Mouse (Mus musculus): ENCODE measurements around the gene Apoo.
"Not testable (repeated sequence)": the region's sequence is repeated elsewhere in the genome, so short reads cannot be mapped to it uniquely, and the experiment has no call there.

Apoo gene

GRCm38 (mm10) chrX:94366670-94367241 is at the start of gene Apoo, which contains the start of gene Fam90a1b:
TSS of gene Apoo (plus strand) at chrX:94367117.
TSS of gene Fam90a1b (minus strand) at chrX:94366777.
- DNase-seq (ENCODE audit: extremely low read depth, low read depth), result peak; percentile 96

GRCm38 (mm10) chrX:94321036-94321902 is 45.6 kb upstream of the Apoo start:
- no peak for DNase-seq (ENCODE audit: extremely low read depth, low read depth)

- not testable (repeated sequence) for DNase-seq (ENCODE audit: extremely low read depth, low read depth)
Measured at GRCm38 (mm10) chrX:94343638-94344037, 23.3 kb upstream of the Apoo start.

- no peak for DNase-seq (ENCODE audit: extremely low read depth, low read depth)
Measured at GRCm38 (mm10) chrX:94365381-94365925, 1.5 kb upstream of the Apoo start.

GRCm38 (mm10) chrX:94366029-94366428 is 888 bp upstream of the Apoo start:
- DNase-seq (ENCODE audit: extremely low read depth, low read depth), result no peak

- DNase-seq (ENCODE audit: extremely low read depth, low read depth), result no peak
Measured at GRCm38 (mm10) chrX:94367248-94367647, 331 bp downstream of the Apoo start.

GRCm38 (mm10) chrX:94378734-94379133 is 11.8 kb downstream of the Apoo start:
- no peak for DNase-seq (ENCODE audit: extremely low read depth, low read depth)

- no peak for DNase-seq (ENCODE audit: extremely low read depth, low read depth)
Measured at GRCm38 (mm10) chrX:94408975-94409374, 42.1 kb downstream of the Apoo start.

GRCm38 (mm10) chrX:94420210-94420609 is 53.3 kb downstream of the Apoo start:
- DNase-seq (ENCODE audit: extremely low read depth, low read depth), result no peak

GRCm38 (mm10) chrX:94431548-94432375 is 64.8 kb downstream of the Apoo start:
- DNase-seq (ENCODE audit: extremely low read depth, low read depth), result peak; percentile 16

GRCm38 (mm10) chrX:94445427-94445826 is 78.5 kb downstream of the Apoo start:
- not testable (repeated sequence) for DNase-seq (ENCODE audit: extremely low read depth, low read depth)

GRCm38 (mm10) chrX:94446021-94446420 is 79.1 kb downstream of the Apoo start:
- peak; percentile 11 for DNase-seq (ENCODE audit: extremely low read depth, low read depth)

GRCm38 (mm10) chrX:94450047-94450881 is 83.3 kb downstream of the Apoo start:
- DNase-seq (ENCODE audit: extremely low read depth, low read depth), result not testable (repeated sequence)

- DNase-seq (ENCODE audit: extremely low read depth, low read depth), result no peak
Measured at GRCm38 (mm10) chrX:94459346-94459745, 92.4 kb downstream of the Apoo start.

- DNase-seq (ENCODE audit: extremely low read depth, low read depth), result not testable (repeated sequence)
Measured at GRCm38 (mm10) chrX:94461513-94461912, 94.6 kb downstream of the Apoo start.

- DNase-seq (ENCODE audit: extremely low read depth, low read depth), result not testable (repeated sequence)
Measured at GRCm38 (mm10) chrX:94462604-94463429, 95.9 kb downstream of the Apoo start.
